Mouse (Mus musculus) left cerebral cortex, adult 9 months (tissue): ENCODE data around the gene Glrp1.

Source experiments
- DNase-seq, 2 experiments: peaks; one replicate each; pipeline ENCODE4 v3.0.0; 2022; ENCODE audit warnings: low spot score in 2 of 2

Glrp1 gene

DNA sequence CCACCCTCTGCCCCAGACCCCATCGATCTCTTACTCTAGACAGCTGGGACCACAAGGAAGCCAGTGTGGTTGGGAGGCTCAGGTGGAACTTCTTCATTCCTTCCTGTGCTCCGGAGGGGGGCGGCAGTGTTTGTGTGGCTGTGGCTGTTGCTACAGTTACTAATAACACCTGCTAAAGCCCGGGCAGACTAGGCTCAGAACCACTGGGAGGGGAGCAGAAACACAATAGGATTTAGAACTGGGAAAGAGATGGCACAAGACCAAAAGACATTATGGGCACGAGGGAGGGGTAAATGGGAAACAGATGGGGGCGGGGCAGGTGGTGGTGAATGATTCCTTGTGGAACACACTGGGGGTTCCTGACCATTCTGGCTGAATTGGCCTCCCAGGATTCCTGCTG is 47.4 kb downstream of the Glrp1 start:
- no peak for DNase-seq

- DNase-seq = no peak
These were observed 48.8 kb downstream of the Glrp1 start for GRCm38 (mm10) chr1:88461096-88461495.

DNA sequence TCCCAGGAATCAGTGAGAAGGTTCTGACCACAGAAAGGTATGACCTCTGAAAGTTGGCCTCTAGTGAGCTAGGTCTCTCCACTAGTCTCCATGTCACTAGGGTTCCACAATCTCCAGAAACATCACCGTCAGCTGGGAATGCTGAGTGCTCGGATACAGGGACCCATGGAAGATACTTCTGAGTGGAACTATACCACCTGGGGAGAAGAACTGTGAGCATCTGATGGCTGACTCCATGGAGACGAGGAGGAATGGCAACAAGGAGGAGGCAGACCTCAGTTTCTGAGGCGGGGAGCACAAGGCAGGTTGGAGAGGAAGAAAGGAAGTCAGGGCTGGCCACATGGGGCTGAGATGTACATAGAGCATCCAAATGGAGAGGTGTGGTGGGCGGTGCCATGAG is 50.2 kb downstream of the Glrp1 start:
- no peak for DNase-seq

DNA sequence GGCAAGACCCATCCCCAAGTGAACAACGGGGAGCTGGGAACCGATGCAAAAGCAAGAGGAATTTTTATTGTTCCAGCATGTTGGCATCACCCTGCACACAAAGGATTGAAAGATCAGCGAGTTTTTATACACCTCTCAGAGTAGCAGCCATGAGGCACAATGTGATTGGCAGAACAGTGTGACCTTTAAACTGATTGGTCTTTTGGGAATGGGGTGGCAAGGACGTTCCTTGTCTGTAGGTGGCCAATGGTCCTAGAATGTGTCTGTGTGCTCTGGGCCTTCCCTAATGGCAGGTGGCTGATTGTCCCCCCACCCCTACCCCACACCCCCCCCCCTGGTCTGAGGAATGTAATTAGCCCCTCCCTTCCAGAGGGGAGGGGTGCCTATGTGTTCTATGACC is 50.7 kb downstream of the Glrp1 start:
- no peak for DNase-seq

GRCm38 (mm10) chr1:88456451-88457072 is 53.3 kb downstream of the Glrp1 start:
- DNase-seq = peak in 1 of 2 experiments; percentile 85

DNA sequence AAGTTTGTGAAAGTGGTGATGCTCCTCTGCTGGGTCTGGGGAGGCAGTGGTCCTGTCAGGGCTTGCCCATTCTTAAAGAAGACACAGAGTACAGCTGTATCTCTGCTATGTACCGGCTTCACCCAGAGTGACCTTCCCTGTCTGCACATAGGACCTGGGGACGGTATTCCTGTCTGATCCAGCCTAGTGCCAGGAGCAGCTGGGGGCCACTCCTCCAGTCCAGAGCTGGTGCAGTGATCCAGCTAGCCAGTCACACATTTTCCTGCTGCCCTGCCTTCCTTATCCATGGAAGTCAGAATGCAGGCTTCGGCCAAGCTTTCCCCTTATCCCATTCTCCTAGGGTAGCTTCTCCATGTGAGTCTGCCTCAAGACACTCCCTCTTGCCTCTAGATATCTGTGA is 54.1 kb downstream of the Glrp1 start:
- no peak for DNase-seq

- DNase-seq = no peak
These were observed 55.2 kb downstream of the Glrp1 start for GRCm38 (mm10) chr1:88454703-88455102.

DNA sequence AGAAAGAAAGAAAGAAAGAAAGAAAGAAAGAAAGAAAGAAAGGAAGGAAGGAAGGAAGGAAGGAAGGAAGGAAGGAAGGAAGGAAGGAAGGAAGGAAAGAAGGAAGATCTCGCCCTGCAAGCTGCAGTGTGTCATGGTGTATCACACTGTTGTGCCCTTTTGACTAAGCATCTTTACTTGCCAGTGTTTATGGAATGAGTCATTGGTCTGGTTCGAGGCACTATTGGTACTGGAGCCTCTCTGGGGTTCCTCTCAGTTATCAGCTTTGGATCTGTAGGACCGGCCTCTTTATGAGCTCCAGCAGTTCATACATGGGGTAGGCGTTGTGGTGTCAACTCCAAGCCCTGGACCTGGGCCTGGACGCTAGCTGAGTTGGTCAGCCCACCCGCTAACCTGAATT is 57.7 kb downstream of the Glrp1 start:
- DNase-seq = no peak

GRCm38 (mm10) chr1:88450668-88451067 is 59.2 kb downstream of the Glrp1 start:
- DNase-seq = no peak
